Mouse (Mus musculus): ENCODE data around the gene Ppm1f. TPM values are rescaled to one million over a fixed set of nuclear protein-coding genes. Genes with fewer than 3 reads are reported as not detected.

Gene Ppm1f
- polyA plus RNA-seq, 1 experiment: 11.3 TPM

GRCm38 (mm10) chr16:16959907-16960306 lies 63.6 kb downstream of the Ppm1f start:
- DNase-seq (ENCODE audit: low read depth in 1 of 2, low spot score in 2 of 2): no peak
- no peak overlapping the region for H3K4me3 ChIP-seq (ENCODE audit: extremely low read depth, insufficient read depth, insufficient read length)
- TF ChIP-seq POLR2A (IDR thresholded peaks at IDR 0.05; ENCODE audit: low read depth, low read length) (no peak), CTCF (IDR thresholded peaks at IDR 0.05; ENCODE audit: extremely low read depth, insufficient read depth, insufficient read length, insufficient replicate concordance) (no peak)
- H3K4me1 ChIP-seq (ENCODE audit: control insufficient read depth, insufficient read depth, insufficient read length): no peaks in the 10 kb centered on the region
- no peaks in the 10 kb centered on the region for H3K36me3 ChIP-seq (ENCODE audit: control insufficient read depth, insufficient read depth, low read length)
- no peak overlapping the region for H3K27ac ChIP-seq (ENCODE audit: insufficient read depth, low read length)
- no peaks in the 10 kb centered on the region for H3K27me3 ChIP-seq (ENCODE audit: control insufficient read depth, insufficient read depth, low read length)
- 89% methylated on average over 6 of the region's 6 CpGs for WGBS

GRCm38 (mm10) chr16:16965149-16965548 lies 68.9 kb downstream of the Ppm1f start:
- 49% methylated on average over 1 of the region's 1 CpGs for WGBS
- no peaks in the 10 kb centered on the region for H3K36me3 ChIP-seq (ENCODE audit: control insufficient read depth, insufficient read depth, low read length)
- TF ChIP-seq POLR2A (IDR thresholded peaks at IDR 0.05; ENCODE audit: low read depth, low read length) (no peak), CTCF (IDR thresholded peaks at IDR 0.05; ENCODE audit: extremely low read depth, insufficient read depth, insufficient read length, insufficient replicate concordance) (no peak)
- no peak overlapping the region for H3K4me3 ChIP-seq (ENCODE audit: extremely low read depth, insufficient read depth, insufficient read length)
- no peak for DNase-seq (ENCODE audit: low read depth in 1 of 2, low spot score in 2 of 2)
- no peaks in the 10 kb centered on the region for H3K27me3 ChIP-seq (ENCODE audit: control insufficient read depth, insufficient read depth, low read length)
- no peaks in the 10 kb centered on the region for H3K4me1 ChIP-seq (ENCODE audit: control insufficient read depth, insufficient read depth, insufficient read length)
- no peak overlapping the region for H3K27ac ChIP-seq (ENCODE audit: insufficient read depth, low read length)

- Histone ChIP-seq H3K36me3 (ENCODE audit: control insufficient read depth, insufficient read depth, low read length) (no peaks in the 10 kb centered on the region), H3K27me3 (ENCODE audit: control insufficient read depth, insufficient read depth, low read length) (no peaks in the 10 kb centered on the region), H3K27ac (ENCODE audit: insufficient read depth, low read length) (no peak overlapping the region), H3K4me3 (ENCODE audit: extremely low read depth, insufficient read depth, insufficient read length) (no peak overlapping the region), H3K4me1 (ENCODE audit: control insufficient read depth, insufficient read depth, insufficient read length) (no peaks in the 10 kb centered on the region)
- TF ChIP-seq CTCF (IDR thresholded peaks at IDR 0.05; ENCODE audit: extremely low read depth, insufficient read depth, insufficient read length, insufficient replicate concordance): no peak
- DNase-seq (ENCODE audit: low read depth in 1 of 2, low spot score in 2 of 2): no peak
Measured at GRCm38 (mm10) chr16:16966290-16966689, 70.0 kb downstream of the Ppm1f start.

Other genes starting within 250 kb of the Ppm1f start
- not detected in 2 replicates for gene Olfr19, start 220.1 kb upstream of the Ppm1f start, polyA plus RNA-seq (2012; rRNA removed)
- gene Spag6l, start 67.0 kb upstream of the Ppm1f start, polyA plus RNA-seq (2012; rRNA removed): not detected in 2 replicates
- gene Igll1, start 32.5 kb upstream of the Ppm1f start, polyA plus RNA-seq (2012; rRNA removed): 0.25 TPM in 1 of 2 replicates, not detected in the other
- 63.3 and 65.7 TPM in 2 replicates for gene Top3b, start 25.7 kb upstream of the Ppm1f start, polyA plus RNA-seq (2012; rRNA removed)
- gene Vpreb1, start 25.6 kb upstream of the Ppm1f start, polyA plus RNA-seq (2012; rRNA removed): 2.6 and 4.6 TPM in 2 replicates
- gene Mapk1, start 86.9 kb downstream of the Ppm1f start, polyA plus RNA-seq (2012; rRNA removed): 48.3 and 48.7 TPM in 2 replicates
- 0.43 and 0.61 TPM in 2 replicates for gene Ypel1, start 173.2 kb downstream of the Ppm1f start, polyA plus RNA-seq (2012; rRNA removed)
- 79.8 and 84.6 TPM in 2 replicates for gene Ppil2, start 214.8 kb downstream of the Ppm1f start, polyA plus RNA-seq (2012; rRNA removed)
- gene 2610318N02Rik, start 228.7 kb downstream of the Ppm1f start, polyA plus RNA-seq (2012; rRNA removed): 6.2 and 7.1 TPM in 2 replicates
- 71.8 and 79.3 TPM in 2 replicates for gene Sdf2l1, start 235.9 kb downstream of the Ppm1f start, polyA plus RNA-seq (2012; rRNA removed)
- gene Ydjc, start 248.2 kb downstream of the Ppm1f start, polyA plus RNA-seq (2012; rRNA removed): 13.1 and 19.9 TPM in 2 replicates

Measured in spleen, adult 2 months (tissue).